Mouse (Mus musculus): Measurements from ENCODE around the gene Gm13030. TPM values are rescaled to one million over a fixed set of nuclear protein-coding genes. Genes with fewer than 3 reads are reported as not detected.
A peak's percentile ranks its signal among the peaks of the same experiment; 100 is the strongest.

Gm13030 gene
- polyA plus RNA-seq, 1 experiment from 2014 or later: not detected

GRCm38 (mm10) chr4:138865991-138866390, 7.8 kb downstream of the Gm13030 start:
- no peak overlapping the region for H3K9ac ChIP-seq
- no peak for ATAC-seq (ENCODE audit: insufficient number of reproducible peaks, low FRiP score, low TSS enrichment, low read depth)
- no peak overlapping the region for H3K27ac ChIP-seq (replicated peaks)
- H3K4me2 ChIP-seq (replicated peaks): no peak overlapping the region
- no peaks in the 10 kb centered on the region for H3K9me3 ChIP-seq (replicated peaks)
- WGBS: 69% methylated on average over 6 of the region's 6 CpGs
- H3K36me3 ChIP-seq: no peaks in the 10 kb centered on the region
- no peaks in the 10 kb centered on the region for H3K4me1 ChIP-seq
- no peaks in the 10 kb centered on the region for H3K27me3 ChIP-seq
- H3K4me3 ChIP-seq (replicated peaks): no peak overlapping the region

DNA sequence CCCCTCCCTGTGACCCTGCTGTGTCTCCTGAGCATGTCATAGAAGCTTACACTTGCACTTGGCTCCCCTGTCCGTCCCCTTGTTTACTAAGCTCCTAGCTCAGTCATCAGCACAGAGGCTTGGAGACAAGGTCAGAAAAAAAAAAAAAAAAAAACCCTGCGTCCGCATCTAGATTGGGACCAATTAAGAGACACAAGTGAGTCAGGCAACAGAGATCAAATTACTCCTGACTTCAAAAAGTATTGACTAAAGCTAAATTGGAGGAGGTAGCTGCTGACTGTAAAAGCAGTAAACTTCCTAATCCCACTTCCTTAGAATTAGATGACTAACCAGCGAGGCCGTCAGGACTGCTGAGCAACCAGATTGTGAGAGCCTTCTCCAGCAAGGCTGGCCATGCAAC, 8.7 kb downstream of the Gm13030 start:
- Histone ChIP-seq H3K9me3 (replicated peaks) (no peaks in the 10 kb centered on the region), H3K4me2 (replicated peaks) (no peak overlapping the region), H3K4me3 (replicated peaks) (no peak overlapping the region), H3K9ac (no peak overlapping the region), H3K27me3 (no peaks in the 10 kb centered on the region), H3K27ac (replicated peaks) (no peak overlapping the region), H3K36me3 (no peaks in the 10 kb centered on the region), H3K4me1 (no peaks in the 10 kb centered on the region)
- WGBS: 16% methylated on average over 5 of the region's 5 CpGs
- no peak for ATAC-seq (ENCODE audit: insufficient number of reproducible peaks, low FRiP score, low TSS enrichment, low read depth)

GRCm38 (mm10) chr4:138863344-138863998, 10.3 kb downstream of the Gm13030 start, which contains the start of gene Pla2g5:
Pla2g5 (minus strand) TSS chr4:138863482.
- no peaks in the 10 kb centered on the region for H3K4me1 ChIP-seq
- no peak for ATAC-seq (ENCODE audit: insufficient number of reproducible peaks, low FRiP score, low TSS enrichment, low read depth)
- no peak within 1 kb of the TSS for H3K27ac ChIP-seq (replicated peaks)
- no peaks in the 10 kb centered on the region for H3K9me3 ChIP-seq (replicated peaks)
- WGBS: 72% methylated on average over 10 of the region's 10 CpGs
- no peak within 1 kb of the TSS for H3K4me3 ChIP-seq (replicated peaks)
- no peak within 1 kb of the TSS for H3K4me2 ChIP-seq (replicated peaks)
- no peaks in the 10 kb centered on the region for H3K36me3 ChIP-seq
- no peak within 1 kb of the TSS for H3K9ac ChIP-seq
- no peaks in the 10 kb centered on the region; the same call in 1 of the 2 replicates for H3K27me3 ChIP-seq

- Histone ChIP-seq H3K4me2 (replicated peaks) (peak overlapping the region; percentile 34), H3K9me3 (replicated peaks) (no peaks in the 10 kb centered on the region), H3K27me3 (no peaks in the 10 kb centered on the region; the same call in 1 of the 2 replicates), H3K27ac (replicated peaks) (no peak overlapping the region), H3K36me3 (no peaks in the 10 kb centered on the region), H3K4me1 (no peaks in the 10 kb centered on the region), H3K4me3 (replicated peaks) (0 out of 2 replicates have a peak overlapping the region, but pooled peaks have one; percentile 17), H3K9ac (no peak overlapping the region)
- no peak for ATAC-seq (ENCODE audit: insufficient number of reproducible peaks, low FRiP score, low TSS enrichment, low read depth)
- WGBS: 4% methylated on average over 13 of the region's 13 CpGs
These were observed 14.0 kb downstream of the Gm13030 start for GRCm38 (mm10) chr4:138859728-138860127.

DNA sequence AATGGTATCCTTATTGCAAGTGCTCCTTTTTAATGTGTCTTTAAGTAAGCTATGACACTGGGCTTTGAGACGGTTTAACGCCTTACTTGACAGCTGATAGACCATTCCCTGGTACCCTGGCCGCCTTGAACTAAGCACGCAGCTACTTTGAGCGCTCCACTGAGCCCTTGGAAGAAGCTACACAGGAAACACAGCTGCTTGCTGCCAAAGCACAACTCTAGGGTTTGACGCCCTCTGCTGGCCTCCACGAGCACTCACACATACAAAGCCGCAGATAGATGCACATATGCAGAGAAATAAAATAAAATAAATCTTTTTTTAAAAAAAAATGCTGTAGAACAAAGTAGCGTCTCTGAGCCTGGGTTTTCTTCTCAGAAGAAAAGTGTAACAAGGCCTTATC, 14.5 kb downstream of the Gm13030 start:
- Histone ChIP-seq H3K4me1 (no peaks in the 10 kb centered on the region), H3K9me3 (replicated peaks) (no peaks in the 10 kb centered on the region), H3K27me3 (no peaks in the 10 kb centered on the region; the same call in 1 of the 2 replicates), H3K4me3 (replicated peaks) (0 out of 2 replicates have a peak overlapping the region, but pooled peaks have one; percentile 17), H3K4me2 (replicated peaks) (peak overlapping the region; percentile 34), H3K36me3 (no peaks in the 10 kb centered on the region), H3K9ac (no peak overlapping the region), H3K27ac (replicated peaks) (no peak overlapping the region)
- no peak for ATAC-seq (ENCODE audit: insufficient number of reproducible peaks, low FRiP score, low TSS enrichment, low read depth)
- 16% methylated on average over 9 of the region's 9 CpGs for WGBS

DNA sequence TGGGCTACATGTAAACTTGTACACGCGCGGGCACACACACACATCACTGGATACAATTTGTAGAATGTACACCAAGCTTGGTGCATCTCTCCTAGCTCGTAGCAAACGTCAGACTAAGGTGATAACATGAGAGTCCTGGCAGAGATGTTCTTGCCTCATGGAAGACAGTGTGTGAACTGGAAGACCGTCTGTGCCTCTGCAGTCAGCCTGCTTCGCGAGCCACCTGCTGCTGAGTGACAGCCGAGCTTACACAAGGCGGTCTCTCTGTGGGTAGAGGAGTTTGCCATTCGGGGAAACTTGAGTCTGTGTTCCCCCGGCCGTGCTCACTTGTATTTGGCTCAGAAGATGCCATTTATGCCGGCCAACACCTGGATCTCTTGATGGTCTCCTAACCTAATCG, 15.3 kb downstream of the Gm13030 start:
- Histone ChIP-seq H3K4me1 (no peaks in the 10 kb centered on the region), H3K4me3 (replicated peaks) (no peak overlapping the region), H3K9me3 (replicated peaks) (no peaks in the 10 kb centered on the region), H3K4me2 (replicated peaks) (no peak overlapping the region), H3K36me3 (no peaks in the 10 kb centered on the region), H3K27me3 (no peaks in the 10 kb centered on the region; the same call in 1 of the 2 replicates), H3K27ac (replicated peaks) (no peak overlapping the region), H3K9ac (no peak overlapping the region)
- ATAC-seq (ENCODE audit: insufficient number of reproducible peaks, low FRiP score, low TSS enrichment, low read depth): no peak
- 76% methylated on average over 15 of the region's 15 CpGs for WGBS

GRCm38 (mm10) chr4:138857576-138857975, 16.2 kb downstream of the Gm13030 start:
- no peak overlapping the region for H3K4me2 ChIP-seq (replicated peaks)
- H3K36me3 ChIP-seq: no peaks in the 10 kb centered on the region
- no peak for ATAC-seq (ENCODE audit: insufficient number of reproducible peaks, low FRiP score, low TSS enrichment, low read depth)
- no peak overlapping the region for H3K9ac ChIP-seq
- no peaks in the 10 kb centered on the region; the same call in 1 of the 2 replicates for H3K27me3 ChIP-seq
- H3K4me3 ChIP-seq (replicated peaks): no peak overlapping the region
- no peaks in the 10 kb centered on the region for H3K4me1 ChIP-seq
- no peaks in the 10 kb centered on the region for H3K9me3 ChIP-seq (replicated peaks)
- H3K27ac ChIP-seq (replicated peaks): no peak overlapping the region
- 78% methylated on average over 10 of the region's 10 CpGs for WGBS

GRCm38 (mm10) chr4:138856491-138856890, 17.3 kb downstream of the Gm13030 start:
- no peaks in the 10 kb centered on the region for H3K36me3 ChIP-seq
- no peaks in the 10 kb centered on the region for H3K4me1 ChIP-seq
- H3K27me3 ChIP-seq: no peaks in the 10 kb centered on the region; the same call in 1 of the 2 replicates
- WGBS: 24% methylated on average over 7 of the region's 7 CpGs
- ATAC-seq (ENCODE audit: insufficient number of reproducible peaks, low FRiP score, low TSS enrichment, low read depth): no peak
- no peak overlapping the region for H3K4me2 ChIP-seq (replicated peaks)
- no peak overlapping the region for H3K9ac ChIP-seq
- H3K27ac ChIP-seq (replicated peaks): no peak overlapping the region
- no peak overlapping the region for H3K4me3 ChIP-seq (replicated peaks)
- no peaks in the 10 kb centered on the region for H3K9me3 ChIP-seq (replicated peaks)

DNA sequence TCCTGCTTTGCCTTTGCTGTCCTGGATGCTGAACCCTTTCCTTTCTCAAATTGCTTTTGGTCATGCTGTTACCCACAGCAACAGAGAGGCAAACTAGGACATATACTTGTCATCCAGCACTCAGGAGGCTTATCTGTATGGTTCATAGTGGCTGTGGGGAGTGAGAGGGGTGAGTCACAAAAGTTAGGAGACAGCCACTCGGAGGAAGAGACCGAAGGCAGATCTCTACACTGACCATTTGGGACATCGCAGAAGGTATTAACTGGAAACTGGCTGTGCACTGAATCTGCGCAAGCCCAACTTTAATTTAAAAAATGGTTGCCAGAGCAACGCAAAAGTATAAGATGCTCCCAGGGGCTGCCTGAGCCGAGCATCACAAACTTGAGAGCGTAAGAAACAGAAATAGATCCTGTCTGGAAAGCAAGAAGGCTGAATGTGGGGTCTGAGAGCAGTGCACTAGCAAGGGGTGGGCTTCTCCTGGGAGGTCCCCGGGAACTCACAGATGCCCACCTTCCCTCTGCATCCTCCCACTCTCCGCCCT, 18.6 kb downstream of the Gm13030 start:
- no peak for ATAC-seq (ENCODE audit: insufficient number of reproducible peaks, low FRiP score, low TSS enrichment, low read depth)
- H3K36me3 ChIP-seq: no peaks in the 10 kb centered on the region
- H3K4me2 ChIP-seq (replicated peaks): no peak overlapping the region
- H3K4me3 ChIP-seq (replicated peaks): no peak overlapping the region
- no peaks in the 10 kb centered on the region for H3K4me1 ChIP-seq
- no peak overlapping the region for H3K9ac ChIP-seq
- WGBS: 83% methylated on average over 9 of the region's 9 CpGs
- no peaks in the 10 kb centered on the region for H3K9me3 ChIP-seq (replicated peaks)
- H3K27me3 ChIP-seq: no peaks in the 10 kb centered on the region; the same call in 1 of the 2 replicates
- no peak overlapping the region for H3K27ac ChIP-seq (replicated peaks)

DNA sequence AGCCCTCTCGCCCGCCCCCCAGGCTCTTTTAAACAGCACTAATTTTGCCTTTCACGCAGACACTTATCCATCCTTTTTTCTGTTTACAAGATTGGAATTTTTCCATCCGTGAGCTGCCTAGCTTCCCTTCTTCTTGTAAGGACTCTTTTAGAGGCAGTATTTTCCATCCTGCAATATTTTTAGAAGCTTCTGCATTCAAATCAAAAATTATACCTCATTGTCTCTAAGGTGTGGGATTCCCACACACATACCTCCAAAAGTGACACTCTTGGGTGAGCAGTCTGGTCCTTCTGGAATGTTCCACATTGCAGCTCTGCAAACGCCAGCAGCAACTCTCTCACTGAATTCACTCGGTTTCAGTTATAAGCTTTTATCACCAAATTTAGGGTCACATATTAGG, 20.8 kb downstream of the Gm13030 start:
- H3K27ac ChIP-seq (replicated peaks): no peak overlapping the region
- H3K4me3 ChIP-seq (replicated peaks): no peak overlapping the region
- H3K9me3 ChIP-seq (replicated peaks): no peaks in the 10 kb centered on the region
- H3K4me1 ChIP-seq: no peaks in the 10 kb centered on the region
- H3K36me3 ChIP-seq: no peaks in the 10 kb centered on the region
- no peak overlapping the region for H3K4me2 ChIP-seq (replicated peaks)
- WGBS: 58% methylated on average over 6 of the region's 6 CpGs
- ATAC-seq (ENCODE audit: insufficient number of reproducible peaks, low FRiP score, low TSS enrichment, low read depth): no peak
- H3K9ac ChIP-seq: no peak overlapping the region
- H3K27me3 ChIP-seq: no peaks in the 10 kb centered on the region

- Histone ChIP-seq H3K27ac (replicated peaks) (no peak overlapping the region), H3K9ac (no peak overlapping the region), H3K4me2 (replicated peaks) (no peak overlapping the region), H3K36me3 (no peaks in the 10 kb centered on the region), H3K9me3 (replicated peaks) (no peaks in the 10 kb centered on the region), H3K4me1 (no peaks in the 10 kb centered on the region), H3K27me3 (no peaks in the 10 kb centered on the region), H3K4me3 (replicated peaks) (no peak overlapping the region)
- 5% methylated on average over 4 of the region's 4 CpGs for WGBS
- no peak for ATAC-seq (ENCODE audit: insufficient number of reproducible peaks, low FRiP score, low TSS enrichment, low read depth)
These were observed 22.3 kb downstream of the Gm13030 start for GRCm38 (mm10) chr4:138851463-138851862.

DNA sequence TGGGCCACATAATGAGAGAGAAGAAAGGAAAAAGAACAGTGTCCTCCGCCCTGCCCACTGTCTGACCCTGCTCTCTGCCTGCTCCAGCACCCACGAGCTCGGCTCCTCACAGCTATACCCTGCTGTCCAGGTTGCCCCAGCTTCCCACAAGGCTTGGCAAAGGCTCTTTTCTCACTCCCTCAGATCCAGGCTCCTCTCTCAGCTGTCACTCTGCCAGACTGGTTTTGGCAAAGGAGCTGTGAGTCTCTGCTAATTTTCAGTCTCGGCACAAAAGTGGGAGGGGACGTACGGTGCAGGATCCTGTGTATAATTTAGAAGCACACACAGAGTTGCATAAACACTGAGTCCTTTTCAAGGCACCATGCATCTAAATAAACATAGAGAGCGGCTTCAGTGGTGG, 32.4 kb downstream of the Gm13030 start:
- 62% methylated on average over 7 of the region's 7 CpGs for WGBS
- peak; percentile 79; the same call in 1 of the 2 replicates for ATAC-seq (ENCODE audit: insufficient number of reproducible peaks, low FRiP score, low TSS enrichment, low read depth)

More for the DNA sequence above, 32.4 kb downstream of the Gm13030 start:
- Histone ChIP-seq H3K4me3 (replicated peaks) (no peak overlapping the region), H3K27ac (replicated peaks) (no peak overlapping the region), H3K9me3 (replicated peaks) (0 out of 2 replicates have a peak, but pooled peaks cover 4% of the 10 kb centered on the region), H3K4me2 (replicated peaks) (no peak overlapping the region), H3K27me3 (no peaks in the 10 kb centered on the region), H3K36me3 (no peaks in the 10 kb centered on the region), H3K4me1 (no peaks in the 10 kb centered on the region), H3K9ac (no peak overlapping the region)

All from embryonic facial prominence, embryonic 15.5 days (tissue).